Mouse (Mus musculus) thymus, adult 2 months (tissue): ENCODE data around the gene Mstn.

Source experiments
- CTCF ChIP-seq: fragments of 200-500 bp; IDR thresholded peaks from 2 replicates; pipeline ENCODE4 v1.5.1; 2012; ENCODE audit warnings: mild to moderate bottlenecking, control low read depth, low read length, moderate library complexity, borderline replicate concordance; ENCODE audit not compliant: control insufficient read depth, poor library complexity, insufficient read depth; ENCODE audit errors: extremely low read depth
- POLR2A ChIP-seq: fragments of 200-500 bp; IDR thresholded peaks from 2 replicates; pipeline ENCODE4 v1.6.1; 2012; ENCODE audit warnings: mild to moderate bottlenecking, low read length, control low read depth, moderate library complexity; ENCODE audit not compliant: control insufficient read depth, poor library complexity, insufficient read depth; ENCODE audit errors: extremely low read depth

DNA sequence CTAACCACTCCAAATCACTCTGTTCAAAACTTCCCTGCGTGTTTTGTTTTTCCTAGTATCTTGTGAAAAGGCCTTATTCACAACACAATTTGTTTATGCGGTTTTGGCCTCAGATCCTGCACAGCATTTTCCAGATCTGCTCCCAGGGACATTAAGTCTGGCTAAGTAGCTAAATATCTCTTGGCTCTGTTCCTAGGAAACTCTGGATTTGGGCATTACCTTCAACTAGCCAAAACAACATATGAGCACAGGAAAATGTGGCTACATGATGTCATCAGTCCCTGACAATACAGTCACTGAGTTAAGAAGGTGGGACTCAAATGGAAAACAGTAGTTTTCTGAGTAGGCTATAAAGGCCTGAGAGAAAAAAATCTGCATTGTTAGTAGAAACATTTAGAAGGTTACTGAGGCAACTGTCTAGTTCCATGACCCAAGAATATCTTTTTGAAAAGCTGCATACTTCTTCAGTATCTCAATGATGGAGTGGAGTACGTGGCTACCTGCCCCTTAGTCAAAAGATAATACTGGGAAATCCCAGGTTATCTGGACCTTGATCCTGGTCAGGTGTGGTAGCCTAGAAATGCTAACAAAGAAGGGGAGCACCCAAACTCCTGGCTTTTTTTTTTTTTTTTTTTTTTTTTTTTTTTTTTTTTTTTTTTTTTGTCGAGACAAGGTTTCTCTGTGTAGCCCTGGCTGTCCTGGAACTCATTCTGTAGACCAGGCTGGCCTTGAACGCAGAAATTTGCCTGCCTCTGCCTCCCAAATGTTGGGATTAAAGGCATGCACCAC is 8.5 kb downstream of the Mstn start:
- no peak for TF ChIP-seq CTCF
- TF ChIP-seq POLR2A, result no peak
